Mouse (Mus musculus) cerebellum, adult 2 months (tissue): ENCODE results near the gene Asic4.

Experiments used
- CTCF ChIP-seq: fragments of 200-500 bp; IDR thresholded peaks from 2 replicates; pipeline ENCODE4 v1.5.1; 2011; ENCODE audit warnings: low read depth, mild to moderate bottlenecking, control low read depth, low read length, moderate library complexity, borderline replicate concordance; ENCODE audit not compliant: insufficient read depth
- POLR2A ChIP-seq: fragments of 200-500 bp; IDR thresholded peaks from 2 replicates; pipeline ENCODE4 v1.6.1; 2011; ENCODE audit warnings: low read length, control low read depth, borderline replicate concordance; ENCODE audit not compliant: insufficient read depth

DNA sequence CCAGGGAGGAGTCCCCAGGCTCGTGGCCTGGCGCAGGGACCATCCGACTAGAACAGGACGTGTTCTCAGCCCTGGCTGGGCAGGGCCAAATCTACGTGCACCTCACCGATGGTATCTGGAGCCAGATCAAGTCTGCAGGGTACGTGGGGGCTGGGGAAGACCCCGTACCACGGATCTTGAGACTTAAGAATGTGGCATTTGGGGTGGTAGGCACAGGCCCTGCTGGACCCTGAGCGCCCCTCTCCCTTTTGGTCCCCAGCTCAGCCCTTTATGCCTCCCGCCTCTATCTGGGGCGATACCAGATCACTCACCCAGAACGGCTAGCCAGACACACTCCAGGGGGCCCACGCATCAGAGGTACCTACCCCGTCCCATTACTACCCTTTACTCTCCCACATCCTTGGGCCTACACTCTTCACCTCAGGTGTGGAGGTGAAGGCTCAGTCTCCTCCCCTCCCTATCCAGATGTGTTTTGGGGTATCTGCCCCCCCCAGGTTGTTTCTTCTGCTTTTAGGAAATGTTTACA, 8.7 kb upstream of the Asic4 start:
- TF ChIP-seq CTCF (no peak), POLR2A (no peak)
